Mouse (Mus musculus) neural tube, embryonic 14.5 days (tissue): ENCODE data around the gene Ctnna3. TPM values are rescaled to one million over a fixed set of nuclear protein-coding genes. Genes with fewer than 3 reads are reported as not detected.
A peak's percentile ranks its signal among the peaks of the same experiment; 100 is the strongest.
"Not testable (repeated sequence)": the region's sequence is repeated elsewhere in the genome, so short reads cannot be mapped to it uniquely, and the experiment has no call there.

Source experiments
- ATAC-seq: fragments of 200-750 bp; cut with Nextera tagmentation; 2 replicates; pipeline ENCODE4 v1.8.0; 2017; ENCODE audit warnings: low read depth, mild to moderate bottlenecking, moderate TSS enrichment, moderate library complexity
- H3K27ac ChIP-seq: fragments of 300-500 bp; sonication (generic); 2 replicates; pipeline ENCODE4 v1.5.1; 2014; ENCODE audit warnings: low read depth, mild to moderate bottlenecking, control low read depth, low read length, moderate library complexity, mixed read lengths
- H3K27me3 ChIP-seq: fragments of 300-500 bp; sonication (generic); 2 replicates; pipeline ENCODE4 v1.6.1; 2014; ENCODE audit warnings: low read length; ENCODE audit not compliant: control insufficient read depth, insufficient read depth
- H3K36me3 ChIP-seq: fragments of 300-500 bp; sonication (generic); 2 replicates; pipeline ENCODE4 v1.6.1; 2014; ENCODE audit warnings: low read length, mixed read lengths; ENCODE audit not compliant: control insufficient read depth, insufficient read depth
- H3K4me1 ChIP-seq: fragments of 300-500 bp; sonication (generic); 2 replicates; pipeline ENCODE4 v1.6.1; 2014; ENCODE audit warnings: low read length; ENCODE audit not compliant: control insufficient read depth, insufficient read depth
- H3K4me2 ChIP-seq: fragments of 300-500 bp; sonication (generic); 2 replicates; pipeline ENCODE4 v1.6.1; 2014; ENCODE audit warnings: mild to moderate bottlenecking, low read depth, low read length, control low read depth
- H3K4me3 ChIP-seq: fragments of 300-500 bp; sonication (generic); 2 replicates; pipeline ENCODE4 v1.5.1; 2014; ENCODE audit warnings: low read depth, low read length, control low read depth, mixed read lengths
- H3K9ac ChIP-seq: fragments of 300-500 bp; sonication (generic); replicated peaks from 2 replicates; pipeline ENCODE4 v1.6.1; 2014; ENCODE audit warnings: low read depth, mild to moderate bottlenecking, control low read depth, low read length, mixed read lengths
- H3K9me3 ChIP-seq: fragments of 300-500 bp; sonication (generic); 2 replicates; pipeline ENCODE4 v1.6.1; 2016; ENCODE audit warnings: low read length; ENCODE audit not compliant: control insufficient read depth
- whole genome bisulfite sequencing: fragments of 180-500 bp; shearing (Covaris S2); extraction: QIAGEN DNeasy Blood & Tissue Kit; methylation state at CpG from one replicate; pipeline ENCODE4 v1.1.7; 2014; 5-methylcytosine and 5-hydroxymethylcytosine counted together
- polyA plus RNA-seq: library from polyadenylated mRNA; unstranded; fragments of >200 nt; fragmentation: Nextera tagmentation; extraction: Ambion mirVana; gene quantifications from 2 replicates; pipeline ENCODE4 v1.2.1, GENCODE M21; 2014

Ctnna3 gene
- polyA plus RNA-seq, 1 experiment from 2014 or later = 16.5 TPM

- H3K4me1 ChIP-seq = peaks cover 2% of the 10 kb centered on the region; the same call in 1 of the 2 replicates
- H3K9me3 ChIP-seq = no peaks in the 10 kb centered on the region
- H3K4me2 ChIP-seq = no peak overlapping the region
- no peak overlapping the region for H3K9ac ChIP-seq
- no peak for ATAC-seq
- WGBS = 91% methylated on average over 7 of the region's 7 CpGs
- no peak overlapping the region for H3K27ac ChIP-seq
- H3K4me3 ChIP-seq = no peak overlapping the region
- H3K36me3 ChIP-seq = no peaks in the 10 kb centered on the region
- H3K27me3 ChIP-seq = no peaks in the 10 kb centered on the region
Observed at GRCm38 (mm10) chr10:63431221-63431736, 1.4 kb downstream of the Ctnna3 start.

DNA sequence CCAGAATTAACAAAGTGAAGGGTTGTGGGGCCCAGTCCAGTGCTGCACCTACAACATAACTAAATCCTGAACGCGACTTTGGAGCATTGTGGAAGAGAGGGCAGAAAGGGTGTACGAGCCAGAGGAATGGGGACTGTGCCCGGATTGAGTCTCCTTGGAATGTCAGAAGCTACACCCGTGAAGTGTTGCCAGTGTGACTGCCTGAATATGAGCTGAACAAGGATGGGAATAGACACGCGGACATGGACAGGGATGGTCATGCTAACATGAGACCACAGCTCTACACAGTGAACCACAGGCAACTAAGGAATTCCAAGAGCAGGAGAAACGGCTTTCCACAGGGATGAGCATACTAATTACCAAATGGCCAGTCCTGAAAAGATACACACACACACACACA is 2.2 kb downstream of the Ctnna3 start:
- Histone ChIP-seq H3K4me1 (peaks cover 2% of the 10 kb centered on the region; the same call in 1 of the 2 replicates), H3K27me3 (no peaks in the 10 kb centered on the region), H3K9ac (no peak overlapping the region), H3K27ac (no peak overlapping the region), H3K36me3 (no peaks in the 10 kb centered on the region), H3K4me3 (no peak overlapping the region), H3K4me2 (no peak overlapping the region), H3K9me3 (no peaks in the 10 kb centered on the region)
- ATAC-seq = no peak
- WGBS = 94% methylated on average over 8 of the region's 8 CpGs

DNA sequence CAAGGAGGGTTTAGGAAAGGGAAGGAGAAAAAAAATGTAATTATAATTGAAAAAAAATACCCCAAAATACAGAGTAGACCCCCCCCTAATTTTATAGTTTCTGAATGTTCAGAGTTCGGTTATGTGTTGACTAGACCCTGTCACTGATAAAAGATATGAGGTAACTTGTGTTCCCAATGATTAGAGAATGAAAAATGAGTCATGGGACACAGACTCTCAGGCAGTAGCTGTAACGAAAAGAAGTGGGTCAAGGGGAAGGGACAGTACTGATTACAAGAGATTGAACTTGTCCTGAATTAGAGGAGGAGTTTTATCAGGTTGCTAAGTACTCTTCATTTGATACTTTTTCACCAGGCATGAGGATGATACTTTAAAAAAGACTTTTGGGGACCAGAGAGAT is 3.0 kb downstream of the Ctnna3 start:
- Histone ChIP-seq H3K9ac (no peak overlapping the region), H3K9me3 (no peaks in the 10 kb centered on the region), H3K4me2 (no peak overlapping the region), H3K36me3 (no peaks in the 10 kb centered on the region), H3K4me1 (peaks cover 2% of the 10 kb centered on the region; the same call in 1 of the 2 replicates), H3K4me3 (no peak overlapping the region), H3K27ac (no peak overlapping the region), H3K27me3 (no peaks in the 10 kb centered on the region)
- WGBS = 87% methylated on average over 2 of the region's 2 CpGs
- ATAC-seq = no peak

GRCm38 (mm10) chr10:63438736-63439262 is 8.9 kb downstream of the Ctnna3 start:
- ATAC-seq = no peak
- H3K27ac ChIP-seq = no peak overlapping the region

DNA sequence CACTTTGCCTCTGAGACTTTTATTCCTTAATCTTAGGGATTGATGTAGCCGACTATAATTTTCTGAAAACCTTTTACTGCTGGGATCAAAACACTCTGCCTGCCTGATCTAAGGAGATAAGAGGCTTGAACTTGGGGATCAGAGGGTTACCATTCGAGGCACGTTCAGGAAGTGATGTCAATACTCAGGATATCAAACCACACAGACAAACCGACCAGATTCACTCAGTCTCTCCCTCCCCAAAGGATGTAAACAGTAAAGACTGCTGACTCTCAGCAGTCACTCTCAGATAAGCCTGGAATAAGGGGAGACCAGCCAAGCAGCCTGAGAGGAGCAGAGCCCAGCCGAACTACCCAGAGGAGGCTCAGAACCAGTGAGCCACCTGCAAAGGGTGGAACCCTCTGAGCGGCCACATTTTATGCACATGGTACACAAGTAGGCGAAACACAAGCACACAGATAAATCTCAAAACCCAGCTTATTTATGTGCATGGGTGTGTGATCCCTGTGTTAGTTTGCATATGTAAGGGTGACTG is 9.9 kb downstream of the Ctnna3 start:
- no peak for ATAC-seq
- no peak overlapping the region for H3K27ac ChIP-seq
- no peaks in the 10 kb centered on the region for H3K36me3 ChIP-seq
- H3K9me3 ChIP-seq = no peaks in the 10 kb centered on the region
- no peaks in the 10 kb centered on the region for H3K4me1 ChIP-seq
- no peak overlapping the region for H3K9ac ChIP-seq
- H3K27me3 ChIP-seq = no peaks in the 10 kb centered on the region
- H3K4me2 ChIP-seq = no peak overlapping the region
- WGBS = 82% methylated on average over 7 of the region's 7 CpGs
- no peak overlapping the region for H3K4me3 ChIP-seq

More at GRCm38 (mm10) chr10:63438736-63439262, 8.9 kb downstream of the Ctnna3 start:
- Histone ChIP-seq H3K9ac (no peak overlapping the region), H3K27me3 (no peaks in the 10 kb centered on the region), H3K9me3 (no peaks in the 10 kb centered on the region), H3K4me2 (no peak overlapping the region), H3K4me1 (no peaks in the 10 kb centered on the region), H3K4me3 (no peak overlapping the region), H3K36me3 (no peaks in the 10 kb centered on the region)

GRCm38 (mm10) chr10:63444602-63445387 is 14.9 kb downstream of the Ctnna3 start:
- WGBS = 89% methylated on average over 13 of the region's 13 CpGs
- not testable (repeated sequence) for H3K4me2 ChIP-seq, ATAC-seq, H3K4me1 ChIP-seq, H3K9ac ChIP-seq, H3K27ac ChIP-seq, H3K36me3 ChIP-seq, H3K27me3 ChIP-seq, H3K9me3 ChIP-seq, H3K4me3 ChIP-seq

DNA sequence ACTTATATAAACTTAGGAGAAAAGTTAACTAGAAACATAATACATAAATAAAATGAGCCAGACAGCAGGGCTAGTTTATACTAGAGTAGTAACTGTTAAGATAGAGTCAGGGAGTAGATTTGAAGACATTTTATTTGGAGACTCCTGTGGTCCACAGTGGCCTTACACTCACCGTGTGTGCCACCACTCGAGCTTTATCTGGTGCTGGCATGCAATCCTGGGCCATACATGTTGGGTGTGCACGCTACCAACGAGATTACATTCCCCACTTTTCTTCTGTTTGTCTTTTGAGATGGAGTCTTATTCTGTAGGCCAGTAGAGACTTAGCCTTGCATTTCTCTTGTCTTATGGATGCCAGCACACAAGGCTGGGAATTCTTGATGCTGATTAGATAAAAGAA is 24.0 kb downstream of the Ctnna3 start:
- Histone ChIP-seq H3K27ac (no peak overlapping the region), H3K36me3 (no peaks in the 10 kb centered on the region), H3K4me3 (no peak overlapping the region), H3K4me2 (no peak overlapping the region), H3K9ac (no peak overlapping the region), H3K4me1 (0 out of 2 replicates have a peak, but pooled peaks cover 3% of the 10 kb centered on the region), H3K9me3 (no peaks in the 10 kb centered on the region), H3K27me3 (no peaks in the 10 kb centered on the region)
- ATAC-seq = no peak
- 91% methylated on average over 4 of the region's 4 CpGs for WGBS

DNA sequence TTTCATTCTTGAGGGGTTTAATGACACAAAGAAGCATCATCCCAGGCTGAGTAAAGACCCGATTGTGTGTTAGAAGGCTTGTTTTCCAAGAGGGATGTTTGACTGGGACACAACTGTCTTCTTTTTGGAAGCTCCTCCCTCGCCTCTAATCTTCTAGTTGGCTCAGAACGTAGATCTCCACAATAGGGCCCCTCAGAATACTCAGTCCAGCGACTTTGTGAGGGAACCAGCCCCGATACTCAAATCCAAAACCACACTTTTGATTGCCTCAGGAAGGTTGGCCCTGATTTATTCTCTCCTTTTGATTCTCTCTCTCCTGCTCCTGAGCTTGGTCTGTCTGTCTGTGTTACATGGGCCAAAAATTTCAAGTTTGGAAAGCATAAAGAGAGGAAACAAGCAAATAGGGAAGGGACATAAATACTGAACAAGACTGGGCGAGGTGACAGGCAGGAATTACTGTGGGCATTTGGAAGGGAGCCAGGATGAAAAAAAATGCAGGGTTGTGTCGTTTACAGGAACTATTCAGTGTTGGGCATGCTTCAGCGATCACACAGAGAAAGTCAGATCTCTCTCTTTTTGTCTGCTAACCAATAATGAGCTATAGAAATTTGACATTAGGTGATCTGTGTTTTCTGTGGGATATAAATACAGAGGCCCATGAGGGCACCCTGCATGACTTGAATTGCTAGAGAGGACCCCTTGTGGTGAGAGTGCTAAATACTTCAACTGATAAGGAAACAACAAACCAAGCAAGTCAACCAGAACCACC is 25.4 kb downstream of the Ctnna3 start:
- H3K4me2 ChIP-seq = no peak overlapping the region
- H3K27ac ChIP-seq = 0 out of 2 replicates have a peak overlapping the region, but pooled peaks have one; percentile 16
- 0 out of 2 replicates have a peak, but pooled peaks cover 3% of the 10 kb centered on the region for H3K4me1 ChIP-seq
- no peak overlapping the region for H3K4me3 ChIP-seq
- ATAC-seq = peak; percentile 84
- WGBS = 21% methylated on average over 8 of the region's 8 CpGs
- H3K27me3 ChIP-seq = no peaks in the 10 kb centered on the region
- H3K9ac ChIP-seq = no peak overlapping the region
- H3K9me3 ChIP-seq = no peaks in the 10 kb centered on the region
- H3K36me3 ChIP-seq = no peaks in the 10 kb centered on the region
